Mouse (Mus musculus): Measurements from ENCODE around the gene Stim1. TPM values are rescaled to one million over a fixed set of nuclear protein-coding genes. Genes with fewer than 3 reads are reported as not detected.
A peak's percentile ranks its signal among the peaks of the same experiment; 100 is the strongest.
"Not testable (repeated sequence)": the region's sequence is repeated elsewhere in the genome, so short reads cannot be mapped to it uniquely, and the experiment has no call there.

Gene Stim1
- total RNA-seq, 2 experiments from 2014 or later: 28.3 to 48.2 TPM

DNA sequence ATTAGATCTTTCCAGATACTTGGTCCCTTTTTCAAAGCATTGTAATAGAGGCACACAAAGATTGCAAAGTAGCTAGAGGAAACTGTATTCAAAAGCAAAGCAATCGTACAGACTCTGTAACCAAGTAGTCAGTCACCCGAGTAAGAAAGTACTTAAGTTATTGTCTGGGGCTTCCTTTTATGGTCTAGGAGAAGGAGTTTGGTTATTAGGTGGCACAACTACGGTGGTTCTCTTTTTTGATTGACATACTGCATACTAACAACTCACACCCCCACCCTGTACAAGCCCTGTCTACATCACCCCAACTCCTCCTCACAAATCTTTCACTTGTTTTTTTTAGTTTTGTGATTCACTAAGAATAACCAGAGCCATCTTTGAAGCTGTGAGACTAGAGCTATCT, 79.7 kb downstream of the Stim1 start:
- no peak; the same call in 1 of the 2 replicates for ATAC-seq (replicated peaks; ENCODE audit: poor library complexity, severe bottlenecking)

- no peak for ATAC-seq (replicated peaks; ENCODE audit: poor library complexity, severe bottlenecking)
Observed at GRCm38 (mm10) chr7:102348681-102349080, 81.1 kb downstream of the Stim1 start.

DNA sequence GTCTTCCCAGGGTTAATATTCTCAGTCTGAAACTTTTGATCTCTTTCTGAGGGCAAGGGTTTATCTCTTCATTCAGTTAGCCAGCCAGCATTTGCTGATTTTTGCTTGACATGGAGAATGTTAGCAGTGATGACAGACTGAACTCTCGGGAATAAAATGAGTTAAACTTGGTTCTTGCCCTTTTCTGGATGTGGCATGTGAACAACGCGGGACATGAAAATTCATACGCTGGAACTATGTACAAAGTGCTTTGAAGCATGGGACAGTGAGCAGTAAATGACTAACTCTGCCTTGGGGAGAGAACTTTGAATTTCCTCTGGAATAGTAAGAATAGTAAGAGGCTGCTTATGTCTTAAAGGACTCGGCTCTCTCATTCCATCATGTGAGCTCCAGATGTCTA, 81.6 kb downstream of the Stim1 start:
- no peak for ATAC-seq (replicated peaks; ENCODE audit: poor library complexity, severe bottlenecking)

DNA sequence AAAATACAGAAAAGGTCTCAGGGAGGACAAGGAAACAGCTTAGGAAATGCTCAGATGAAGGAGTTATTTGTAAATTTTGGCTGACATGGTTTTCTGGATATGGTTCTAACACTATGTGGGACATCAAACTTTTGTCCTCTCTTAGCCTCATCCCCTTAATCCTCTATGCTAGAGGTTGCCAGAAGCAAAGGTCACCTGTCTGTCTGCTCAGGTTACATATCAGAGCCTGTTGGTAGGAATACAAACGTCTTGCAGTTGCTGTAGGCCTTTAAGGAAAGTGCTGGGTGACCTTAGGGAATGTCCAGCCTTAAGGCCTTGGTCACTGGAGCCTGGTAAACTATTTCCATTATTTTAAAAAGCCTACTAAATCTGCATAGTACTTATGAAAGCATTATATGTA, 85.8 kb downstream of the Stim1 start:
- ATAC-seq (replicated peaks; ENCODE audit: poor library complexity, severe bottlenecking): no peak

DNA sequence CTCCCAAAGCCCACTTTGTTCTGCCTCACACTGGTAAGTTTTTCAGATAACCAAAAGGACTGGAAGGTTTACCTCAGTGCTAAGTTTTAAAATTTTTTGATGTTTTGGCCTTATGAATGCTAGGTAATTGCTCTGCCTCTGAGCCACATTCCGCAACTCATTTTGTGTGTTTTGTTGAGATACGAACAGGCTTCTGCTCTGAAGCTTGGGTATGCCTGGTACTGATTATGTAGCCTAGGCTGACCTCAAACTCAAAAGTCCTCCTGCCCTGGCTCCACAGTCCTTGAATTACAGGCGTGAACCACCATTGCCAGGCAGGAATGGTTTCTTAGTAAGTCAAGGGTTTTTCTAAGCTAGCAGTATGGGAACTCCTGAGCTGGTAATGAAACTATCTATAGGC, 90.5 kb downstream of the Stim1 start:
- ATAC-seq (replicated peaks; ENCODE audit: poor library complexity, severe bottlenecking): no peak

DNA sequence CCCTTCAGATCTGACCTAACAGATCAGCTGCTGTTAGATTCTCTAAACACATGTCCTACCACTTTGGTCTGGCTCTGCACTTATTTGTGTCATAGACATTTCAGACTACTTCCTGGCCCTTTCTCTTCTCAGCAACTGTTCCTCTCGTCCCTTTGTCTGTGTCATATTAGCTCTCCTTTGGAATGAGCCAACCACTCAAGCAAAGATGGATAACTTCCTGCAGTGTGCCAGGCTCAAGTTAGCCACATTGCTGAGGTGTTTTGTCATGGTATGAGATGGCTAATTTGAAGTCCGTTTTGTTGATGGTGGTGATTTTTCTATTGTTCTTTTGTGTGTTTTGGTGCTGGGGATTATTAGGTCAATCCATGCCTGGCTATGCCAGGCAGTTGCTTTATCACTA, 93.7 kb downstream of the Stim1 start:
- ATAC-seq (replicated peaks; ENCODE audit: poor library complexity, severe bottlenecking): no peak

GRCm38 (mm10) chr7:102363853-102364252, 96.2 kb downstream of the Stim1 start:
- ATAC-seq (replicated peaks; ENCODE audit: poor library complexity, severe bottlenecking): no peak

GRCm38 (mm10) chr7:102369661-102370060, 102.1 kb downstream of the Stim1 start:
- no peak for ATAC-seq (replicated peaks; ENCODE audit: poor library complexity, severe bottlenecking)

DNA sequence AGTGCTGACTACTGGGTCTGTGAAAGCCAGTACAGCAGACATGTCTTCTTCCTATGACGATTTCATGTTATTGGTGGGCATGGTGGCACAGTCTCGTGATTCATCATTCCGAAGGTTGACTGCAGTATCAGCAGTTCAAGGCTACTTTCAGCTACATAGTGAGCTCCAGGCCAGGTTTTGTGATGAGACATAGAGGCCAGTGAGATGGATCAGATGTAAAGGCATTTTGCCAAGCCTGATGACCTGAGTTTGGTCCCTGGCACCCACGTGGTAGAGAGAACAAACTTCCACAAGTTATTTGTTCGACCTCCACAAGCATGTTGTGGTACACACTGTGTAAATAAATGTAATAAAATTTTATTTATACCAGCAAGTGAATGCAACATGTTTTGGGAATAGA, 102.9 kb downstream of the Stim1 start:
- no peak for ATAC-seq (replicated peaks; ENCODE audit: poor library complexity, severe bottlenecking)

DNA sequence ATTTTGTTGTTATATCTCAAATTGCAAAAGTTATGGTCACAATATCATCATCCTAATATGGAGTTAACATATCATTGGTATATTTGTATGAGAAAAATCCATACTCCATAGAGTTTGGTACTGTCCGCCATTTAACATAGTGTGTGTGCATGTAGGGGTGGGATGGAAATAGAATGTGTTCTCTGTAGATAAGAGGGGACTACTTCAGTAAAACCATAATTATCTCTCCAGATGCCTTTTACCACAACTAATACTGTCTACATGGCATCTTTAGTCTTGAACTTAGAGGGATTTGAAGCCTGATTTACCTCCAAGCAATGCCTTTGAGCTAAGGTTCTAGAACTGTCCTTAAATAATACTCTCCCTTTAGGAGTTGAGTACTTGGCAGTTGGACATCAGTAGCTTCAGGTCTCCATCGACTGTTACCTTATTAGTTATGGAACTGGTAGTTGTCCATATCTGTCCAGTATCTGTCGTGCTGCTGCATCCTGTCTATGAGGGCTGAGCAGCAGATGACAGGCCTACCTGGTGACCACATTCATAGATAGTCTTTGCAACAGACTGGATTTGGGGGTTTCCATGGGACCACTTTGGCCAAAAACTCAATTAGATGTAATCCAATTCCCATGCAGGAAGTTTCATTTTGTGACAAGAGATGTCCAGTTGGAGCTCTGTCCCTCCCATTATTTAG, 105.9 kb downstream of the Stim1 start:
- ATAC-seq (replicated peaks; ENCODE audit: poor library complexity, severe bottlenecking): no peak

- ATAC-seq (replicated peaks; ENCODE audit: poor library complexity, severe bottlenecking): no peak
Observed at GRCm38 (mm10) chr7:102383221-102383620, 115.6 kb downstream of the Stim1 start.

DNA sequence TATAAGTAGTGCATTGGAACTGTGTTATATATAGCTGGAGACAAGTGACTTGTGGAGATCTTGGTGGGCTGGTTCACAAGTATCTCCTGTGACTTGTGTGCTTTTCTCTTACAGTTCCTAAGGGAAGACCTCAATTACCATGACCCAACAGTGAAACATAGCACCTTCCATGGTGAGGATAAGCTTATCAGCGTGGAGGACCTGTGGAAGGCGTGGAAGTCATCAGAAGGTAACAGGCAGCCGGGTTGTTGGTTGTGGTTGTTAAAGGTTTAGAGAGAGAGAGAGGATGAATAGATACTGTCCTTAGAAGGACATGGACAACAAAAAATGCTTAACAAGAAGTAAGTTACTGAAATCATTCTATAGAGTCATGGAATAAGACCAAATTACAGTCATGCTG, 118.4 kb downstream of the Stim1 start:
- no peak for ATAC-seq (replicated peaks; ENCODE audit: poor library complexity, severe bottlenecking)

- ATAC-seq (replicated peaks; ENCODE audit: poor library complexity, severe bottlenecking): no peak
Observed at GRCm38 (mm10) chr7:102389082-102389481, 121.5 kb downstream of the Stim1 start.

GRCm38 (mm10) chr7:102393898-102394297, 126.3 kb downstream of the Stim1 start:
- peak; percentile 81 for ATAC-seq (replicated peaks; ENCODE audit: poor library complexity, severe bottlenecking)

- peak; percentile 55; the same call in 1 of the 2 replicates for ATAC-seq (replicated peaks; ENCODE audit: poor library complexity, severe bottlenecking)
Observed at GRCm38 (mm10) chr7:102395894-102396293, 128.3 kb downstream of the Stim1 start.

GRCm38 (mm10) chr7:102396331-102396730, 128.7 kb downstream of the Stim1 start:
- ATAC-seq (replicated peaks; ENCODE audit: poor library complexity, severe bottlenecking): no peak

DNA sequence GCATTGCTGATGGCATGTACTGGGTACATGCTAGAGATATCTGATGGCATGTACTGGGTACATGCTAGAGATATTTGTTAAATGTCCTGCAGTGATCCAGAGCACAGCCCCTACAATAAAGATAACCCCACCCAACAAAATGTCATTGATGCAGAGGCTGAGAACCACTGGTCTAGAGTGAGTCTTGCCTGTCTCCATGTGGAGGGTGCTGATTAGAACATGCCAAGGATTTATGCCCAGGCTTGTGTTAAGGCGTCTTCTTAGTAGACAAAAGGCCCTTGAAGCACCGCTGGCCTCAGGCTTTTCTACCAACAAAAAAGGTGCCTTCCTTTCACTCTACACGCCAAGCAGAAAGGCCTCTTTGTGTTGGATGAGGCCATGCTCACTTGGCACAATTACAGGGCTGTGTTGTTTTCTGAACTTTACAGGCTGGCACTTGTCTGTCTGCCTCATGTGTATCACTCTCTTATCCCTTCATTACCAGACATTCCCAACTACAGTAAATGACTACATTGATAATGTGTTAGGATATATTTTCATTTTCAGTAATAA, 131.7 kb downstream of the Stim1 start:
- no peak for ATAC-seq (replicated peaks; ENCODE audit: poor library complexity, severe bottlenecking)

- ATAC-seq (replicated peaks; ENCODE audit: poor library complexity, severe bottlenecking): no peak
Observed at GRCm38 (mm10) chr7:102404118-102404517, 136.5 kb downstream of the Stim1 start.

DNA sequence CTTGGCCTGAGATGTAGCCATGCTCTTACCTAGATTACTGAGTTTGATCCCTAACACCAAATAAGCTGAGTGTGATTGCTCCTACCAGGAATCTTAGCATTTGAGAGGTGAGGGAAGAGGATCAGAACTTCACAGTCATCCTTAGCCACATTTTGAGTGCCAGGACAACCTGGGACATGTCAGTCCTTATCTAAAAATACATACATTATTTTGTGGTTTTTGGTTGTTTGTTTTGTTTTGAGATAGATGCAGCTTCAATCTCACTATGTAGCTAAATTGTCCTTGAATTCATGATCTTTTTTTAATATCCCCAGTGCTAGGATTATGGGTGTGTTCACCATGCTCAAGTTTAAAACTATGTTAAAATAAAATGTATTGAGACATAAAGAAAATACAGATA, 139.8 kb downstream of the Stim1 start:
- ATAC-seq (replicated peaks; ENCODE audit: poor library complexity, severe bottlenecking): no peak

DNA sequence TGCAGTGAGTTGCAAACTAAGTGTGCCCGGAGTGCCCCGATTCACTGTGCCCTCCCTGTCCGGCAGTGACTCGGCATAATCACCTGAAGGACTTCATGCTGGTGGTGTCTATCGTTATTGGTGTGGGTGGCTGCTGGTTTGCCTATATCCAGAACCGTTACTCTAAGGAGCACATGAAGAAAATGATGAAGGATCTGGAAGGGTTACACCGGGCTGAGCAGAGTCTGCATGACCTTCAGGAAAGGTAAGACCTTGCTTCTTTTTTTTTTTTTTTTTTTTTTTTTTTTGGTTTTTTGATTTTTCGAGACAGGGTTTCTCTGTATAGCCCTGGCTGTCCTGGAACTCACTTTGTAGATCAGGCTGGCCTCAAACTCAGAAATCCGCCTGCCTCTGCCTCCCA, 147.7 kb downstream of the Stim1 start:
- not testable (repeated sequence) for ATAC-seq (replicated peaks; ENCODE audit: poor library complexity, severe bottlenecking)

GRCm38 (mm10) chr7:102415841-102416240, 148.2 kb downstream of the Stim1 start:
- ATAC-seq (replicated peaks; ENCODE audit: poor library complexity, severe bottlenecking): no peak

DNA sequence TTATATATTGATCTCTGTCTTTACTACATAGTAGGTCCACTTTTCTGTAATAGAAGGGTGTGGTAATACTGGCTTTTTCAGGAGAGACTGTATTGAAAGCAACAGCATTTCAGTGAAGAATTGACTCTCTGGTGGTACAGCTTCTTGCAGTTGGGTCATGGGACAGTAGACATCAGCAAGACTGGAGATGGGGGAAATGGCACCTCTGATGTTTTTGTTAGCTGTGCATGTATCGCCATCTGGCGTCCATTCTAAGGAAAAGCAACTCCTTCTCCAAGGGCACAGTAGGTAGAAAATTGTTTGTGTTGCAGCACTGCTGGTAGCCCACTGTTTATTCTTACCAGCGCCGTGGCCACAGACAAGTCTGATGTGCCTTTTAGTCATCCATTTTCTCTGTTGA, 149.8 kb downstream of the Stim1 start:
- peak; percentile 99 for ATAC-seq (replicated peaks; ENCODE audit: poor library complexity, severe bottlenecking)
